Mouse (Mus musculus) intestine, postnatal 0 days (tissue): ENCODE measurements around the gene Rbx1. TPM values are rescaled to one million over a fixed set of nuclear protein-coding genes. Genes with fewer than 3 reads are reported as not detected.
A peak's percentile ranks its signal among the peaks of the same experiment; 100 is the strongest.
"Not testable (repeated sequence)": the region's sequence is repeated elsewhere in the genome, so short reads cannot be mapped to it uniquely, and the experiment has no call there.

Experiments used
- ATAC-seq: fragments of 200-750 bp; cut with Nextera tagmentation; 2 replicates; pipeline ENCODE4 v1.8.0; 2017; ENCODE audit warnings: mild to moderate bottlenecking, moderate TSS enrichment, moderate library complexity
- H3K27ac ChIP-seq: fragments of 300-500 bp; sonication (generic); 2 replicates; pipeline ENCODE4 v1.5.1; 2014; ENCODE audit warnings: mild to moderate bottlenecking, low read depth, low read length, moderate library complexity
- H3K27me3 ChIP-seq: fragments of 300-500 bp; sonication (generic); replicated peaks from 2 replicates; pipeline ENCODE4 v1.6.1; 2014; ENCODE audit warnings: low read length, mixed read lengths; ENCODE audit not compliant: control insufficient read depth, insufficient read depth
- H3K36me3 ChIP-seq: fragments of 300-500 bp; sonication (generic); 2 replicates; pipeline ENCODE4 v1.6.1; 2014; ENCODE audit warnings: mild to moderate bottlenecking, moderate library complexity; ENCODE audit not compliant: control insufficient read depth, insufficient read depth
- H3K4me1 ChIP-seq: fragments of 300-500 bp; sonication (generic); replicated peaks from 2 replicates; pipeline ENCODE4 v1.6.1; 2014; ENCODE audit warnings: antibody characterized with exemption, low read length, mixed read lengths; ENCODE audit not compliant: control insufficient read depth, insufficient read depth
- H3K4me2 ChIP-seq: fragments of 300-500 bp; sonication (generic); replicated peaks from 2 replicates; pipeline ENCODE4 v1.6.1; 2014; ENCODE audit warnings: low read depth, mild to moderate bottlenecking, moderate library complexity
- H3K4me3 ChIP-seq: fragments of 300-500 bp; sonication (generic); 2 replicates; pipeline ENCODE4 v1.5.1; 2014; ENCODE audit warnings: low read depth, low read length
- H3K9ac ChIP-seq: fragments of 300-500 bp; sonication (generic); 2 replicates; pipeline ENCODE4 v1.6.1; 2014; ENCODE audit warnings: mild to moderate bottlenecking, low read depth, low read length
- H3K9me3 ChIP-seq: fragments of 300-500 bp; sonication (generic); 2 replicates; pipeline ENCODE4 v1.6.1; 2016; ENCODE audit warnings: mixed run types; ENCODE audit not compliant: control insufficient read depth
- CTCF ChIP-seq: sonication (generic); IDR thresholded peaks from 2 replicates; pipeline ENCODE4 v1.5.1; 2016; ENCODE audit warnings: low read depth, mild to moderate bottlenecking, control low read depth, antibody characterized with exemption, moderate library complexity
- WGBS: fragments of 180-500 bp; shearing (Covaris S2); extraction: QIAGEN DNeasy Blood & Tissue Kit; methylation state at CpG from one replicate; pipeline ENCODE4 v1.1.7; 2014; 5-methylcytosine and 5-hydroxymethylcytosine counted together
- polyA plus RNA-seq: library from polyadenylated mRNA; unstranded; fragments of >200 nt; fragmentation: Nextera tagmentation; extraction: Ambion mirVana; gene quantifications from 2 replicates; pipeline ENCODE4 v1.2.1, GENCODE M21; 2015

The Rbx1 gene
- 408 and 432 TPM in 2 replicates for polyA plus RNA-seq

GRCm38 (mm10) chr15:81465901-81466737, at the start of gene Rbx1:
Rbx1 (plus strand) TSS chr15:81466296.
- H3K27ac ChIP-seq, result peak within 1 kb of the TSS; percentile 71
- H3K9me3 ChIP-seq, result no peaks in the 10 kb centered on the region
- H3K4me1 ChIP-seq, result no peaks in the 10 kb centered on the region
- peaks cover 9% of the 10 kb centered on the region for H3K36me3 ChIP-seq
- peak within 1 kb of the TSS; percentile 72 for H3K4me3 ChIP-seq
- ATAC-seq, result peak; percentile 99
- H3K9ac ChIP-seq, result peak within 1 kb of the TSS; percentile 71
- peak within 1 kb of the TSS; percentile 72 for H3K4me2 ChIP-seq
- WGBS, result under 1% methylated on average over 62 of the region's 62 CpGs
- TF ChIP-seq CTCF, result no peak
- H3K27me3 ChIP-seq, result no peaks in the 10 kb centered on the region

GRCm38 (mm10) chr15:81416763-81417310, 49.3 kb upstream of the Rbx1 start:
- H3K27ac ChIP-seq, result not testable (repeated sequence)

GRCm38 (mm10) chr15:81418065-81418464, 48.0 kb upstream of the Rbx1 start:
- Histone ChIP-seq H3K4me2 (no peak overlapping the region), H3K9ac (no peak overlapping the region), H3K36me3 (no peaks in the 10 kb centered on the region), H3K27me3 (no peaks in the 10 kb centered on the region), H3K4me3 (no peak overlapping the region), H3K27ac (no peak overlapping the region), H3K4me1 (0 out of 2 replicates have a peak, but pooled peaks cover 4% of the 10 kb centered on the region), H3K9me3 (no peaks in the 10 kb centered on the region)
- 70% methylated on average over 4 of the region's 4 CpGs for WGBS
- TF ChIP-seq CTCF, result no peak
- ATAC-seq, result no peak

More at GRCm38 (mm10) chr15:81416763-81417310, 49.3 kb upstream of the Rbx1 start:
- H3K36me3 ChIP-seq, H3K9ac ChIP-seq, H3K9me3 ChIP-seq, H3K27me3 ChIP-seq, H3K4me1 ChIP-seq: not testable (repeated sequence)
- 3% methylated on average over 22 of the region's 22 CpGs for WGBS
- Histone ChIP-seq H3K4me2 (peak overlapping the region; percentile 61), H3K4me3 (0 out of 2 replicates have a peak overlapping the region, but pooled peaks have one; percentile 19)
- peak; percentile 68 for ATAC-seq

GRCm38 (mm10) chr15:81421454-81421853, 44.6 kb upstream of the Rbx1 start:
- H3K4me3 ChIP-seq, result peak overlapping the region; percentile 17; the same call in 1 of the 2 replicates
- H3K27me3 ChIP-seq, result no peaks in the 10 kb centered on the region
- ATAC-seq, result peak; percentile 74
- peak overlapping the region; percentile 69; the same call in 1 of the 2 replicates for H3K27ac ChIP-seq
- H3K9me3 ChIP-seq, result no peaks in the 10 kb centered on the region
- no peak for TF ChIP-seq CTCF
- H3K4me2 ChIP-seq, result peak overlapping the region; percentile 55
- 15% methylated on average over 1 of the region's 1 CpGs for WGBS
- H3K4me1 ChIP-seq, result 0 out of 2 replicates have a peak, but pooled peaks cover 6% of the 10 kb centered on the region
- H3K9ac ChIP-seq, result no peak overlapping the region
- H3K36me3 ChIP-seq, result no peaks in the 10 kb centered on the region

GRCm38 (mm10) chr15:81422156-81422681, 43.9 kb upstream of the Rbx1 start:
- H3K9ac ChIP-seq, result no peak overlapping the region
- no peaks in the 10 kb centered on the region for H3K27me3 ChIP-seq
- H3K36me3 ChIP-seq, result no peaks in the 10 kb centered on the region
- H3K4me1 ChIP-seq, result 0 out of 2 replicates have a peak, but pooled peaks cover 6% of the 10 kb centered on the region
- H3K4me3 ChIP-seq, result no peak overlapping the region
- no peak for TF ChIP-seq CTCF
- H3K4me2 ChIP-seq, result peak overlapping the region; percentile 55
- 29% methylated on average over 7 of the region's 7 CpGs for WGBS
- H3K9me3 ChIP-seq, result no peaks in the 10 kb centered on the region
- ATAC-seq, result peak; percentile 36; the same call in 1 of the 2 replicates
- peak overlapping the region; percentile 69 for H3K27ac ChIP-seq

- no peak overlapping the region for H3K4me2 ChIP-seq
- H3K9me3 ChIP-seq, result no peaks in the 10 kb centered on the region
- peaks cover 13% of the 10 kb centered on the region; the same call in 1 of the 2 replicates for H3K36me3 ChIP-seq
- H3K4me3 ChIP-seq, result no peak overlapping the region
- no peak overlapping the region for H3K9ac ChIP-seq
- WGBS, result 87% methylated on average over 3 of the region's 3 CpGs
- H3K27me3 ChIP-seq, result no peaks in the 10 kb centered on the region
- no peak for TF ChIP-seq CTCF
- 0 out of 2 replicates have a peak, but pooled peaks cover 6% of the 10 kb centered on the region for H3K4me1 ChIP-seq
- ATAC-seq, result no peak
- H3K27ac ChIP-seq, result no peak overlapping the region
These were observed 40.8 kb upstream of the Rbx1 start for GRCm38 (mm10) chr15:81425311-81425710.
